Mouse (Mus musculus): ENCODE data around the gene Rabl3. TPM values are rescaled to one million over a fixed set of nuclear protein-coding genes. Genes with fewer than 3 reads are reported as not detected.

The Rabl3 gene
- polyA plus RNA-seq, 1 experiment = 7.1 TPM

DNA sequence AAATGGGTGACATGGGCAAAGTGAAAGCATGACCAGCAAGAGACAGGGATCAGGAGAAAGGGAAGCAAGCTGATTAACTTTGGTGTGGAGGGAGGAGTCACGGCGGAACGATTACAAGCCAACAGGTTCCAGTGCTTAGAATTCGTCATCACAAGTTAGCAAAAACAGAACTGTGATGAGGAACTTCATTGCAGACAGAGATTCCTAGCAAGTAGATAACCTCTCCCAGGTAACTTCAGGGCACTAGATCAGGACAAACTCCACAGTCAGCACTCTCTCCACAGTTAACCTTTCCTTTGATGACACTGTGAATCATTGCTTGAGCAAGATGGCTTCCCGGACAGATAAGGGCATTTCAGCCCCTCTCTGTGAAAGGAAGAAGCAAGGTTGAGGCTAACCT, 57.7 kb downstream of the Rabl3 start:
- no peak for DNase-seq (ENCODE audit: low spot score)

DNA sequence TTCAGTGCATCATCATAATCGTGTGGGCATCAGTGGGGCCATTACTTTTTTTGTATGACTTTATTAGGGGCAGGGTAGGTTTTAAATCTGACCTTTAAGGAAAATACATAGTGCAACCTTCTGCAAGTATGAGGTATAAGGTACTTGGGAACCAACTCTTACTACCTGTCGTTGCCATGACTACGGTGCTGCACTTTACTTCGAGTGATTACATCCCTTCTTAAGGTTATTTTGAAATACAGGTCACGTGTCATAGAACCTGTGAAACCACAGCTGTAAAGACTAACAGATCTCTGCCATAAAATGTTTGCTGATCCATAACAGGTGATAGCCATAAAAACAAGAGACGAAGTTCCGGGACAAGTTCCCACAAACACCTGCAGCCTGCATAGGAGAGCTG, 58.8 kb downstream of the Rabl3 start:
- DNase-seq (ENCODE audit: low spot score) = no peak

DNA sequence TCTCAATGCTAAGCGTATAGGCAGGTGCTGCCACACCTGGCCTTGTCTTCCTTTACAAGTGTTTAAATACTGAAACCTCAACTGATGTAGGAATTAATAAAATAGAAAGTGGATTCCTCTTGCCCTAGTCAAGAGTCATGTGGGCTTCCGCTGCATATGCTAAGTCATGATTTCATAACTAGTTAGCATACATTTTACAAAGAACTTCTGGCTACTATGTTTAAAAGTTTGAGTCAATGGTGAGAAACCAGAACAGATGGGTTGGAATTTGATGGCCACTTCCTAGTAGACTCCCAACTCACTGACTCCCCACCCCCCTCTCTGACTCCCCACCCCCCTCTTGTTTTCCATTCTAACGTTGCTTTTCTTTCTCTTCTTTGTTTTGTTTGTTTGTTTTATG, 59.6 kb downstream of the Rabl3 start:
- no peak for DNase-seq (ENCODE audit: low spot score)

DNA sequence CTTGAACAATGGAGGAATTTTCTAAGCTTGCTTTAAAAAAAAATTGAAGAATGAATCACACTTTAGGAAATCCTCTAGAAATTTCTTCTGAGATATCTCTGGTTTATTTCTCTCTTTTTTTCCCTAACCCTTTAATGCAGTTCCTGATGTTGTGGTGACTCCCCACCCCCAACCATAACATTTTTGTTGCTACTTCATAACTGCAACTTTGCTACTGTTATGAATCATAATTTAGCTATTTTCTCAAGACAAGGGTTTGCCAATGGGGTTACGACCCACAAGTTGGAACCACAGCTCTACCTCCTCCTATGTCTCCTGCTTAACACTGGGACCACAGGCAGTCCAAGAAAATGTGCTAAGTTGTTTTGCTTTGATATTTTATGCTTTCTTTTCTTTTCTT, 63.7 kb downstream of the Rabl3 start:
- DNase-seq (ENCODE audit: low spot score) = no peak

DNA sequence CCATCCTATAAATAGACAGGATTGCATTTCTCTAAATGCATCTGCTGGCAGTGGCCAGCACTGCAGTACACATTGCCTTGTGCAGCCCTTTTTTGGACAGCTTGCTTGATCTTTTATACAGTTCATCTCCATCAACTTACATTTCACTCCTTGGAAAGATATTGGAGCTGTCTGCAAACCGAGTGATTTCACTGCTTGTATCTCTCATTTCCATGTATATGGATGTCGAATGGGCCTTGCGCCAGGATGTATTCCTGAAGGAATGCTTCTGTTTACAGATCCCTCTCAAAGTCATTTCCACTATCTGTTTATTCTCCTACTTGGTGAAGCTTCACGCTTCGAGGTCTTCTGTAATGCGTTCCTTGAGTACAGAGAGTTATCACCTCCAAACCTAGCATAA, 64.6 kb downstream of the Rabl3 start:
- no peak for DNase-seq (ENCODE audit: low spot score)

DNA sequence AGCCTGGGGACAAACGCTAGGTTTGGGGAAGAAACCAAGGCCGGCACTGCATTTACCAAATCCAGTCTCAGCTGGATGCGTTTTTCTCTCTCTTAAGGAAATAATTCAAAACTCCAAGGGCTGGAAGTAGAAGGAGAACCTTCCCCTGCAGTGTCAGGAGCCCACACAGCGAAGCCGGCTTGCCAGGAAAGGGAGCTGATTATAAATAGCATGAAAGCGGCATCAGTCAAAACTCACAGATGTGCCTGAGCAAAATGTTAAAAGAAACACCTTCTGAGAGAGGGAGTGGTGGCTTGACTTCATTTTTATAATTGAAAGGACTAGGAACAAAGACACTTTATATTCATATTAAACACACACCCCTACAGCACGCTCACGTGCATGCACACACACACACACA, 70.6 kb downstream of the Rabl3 start:
- no peak for DNase-seq (ENCODE audit: low spot score)

DNA sequence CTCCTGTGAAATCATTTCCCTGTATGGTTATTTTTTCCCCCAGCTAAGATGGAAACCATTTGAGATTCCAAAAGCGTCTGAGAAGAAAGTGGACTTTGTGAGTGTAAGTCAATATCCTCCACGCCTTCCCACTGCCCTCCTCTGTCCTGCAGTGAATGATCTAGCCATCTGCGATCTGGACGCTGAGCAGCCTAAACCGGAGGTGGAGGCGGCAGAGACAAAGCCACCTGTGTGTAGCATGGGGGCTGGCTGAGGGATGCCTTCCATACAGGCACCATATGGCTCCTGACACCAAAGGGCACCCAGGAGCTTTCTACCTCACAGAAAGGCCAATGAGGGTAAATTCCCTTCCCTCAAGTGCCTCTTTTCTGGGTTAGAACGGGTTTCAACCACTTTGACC, 71.4 kb downstream of the Rabl3 start:
- no peak for DNase-seq (ENCODE audit: low spot score)

DNA sequence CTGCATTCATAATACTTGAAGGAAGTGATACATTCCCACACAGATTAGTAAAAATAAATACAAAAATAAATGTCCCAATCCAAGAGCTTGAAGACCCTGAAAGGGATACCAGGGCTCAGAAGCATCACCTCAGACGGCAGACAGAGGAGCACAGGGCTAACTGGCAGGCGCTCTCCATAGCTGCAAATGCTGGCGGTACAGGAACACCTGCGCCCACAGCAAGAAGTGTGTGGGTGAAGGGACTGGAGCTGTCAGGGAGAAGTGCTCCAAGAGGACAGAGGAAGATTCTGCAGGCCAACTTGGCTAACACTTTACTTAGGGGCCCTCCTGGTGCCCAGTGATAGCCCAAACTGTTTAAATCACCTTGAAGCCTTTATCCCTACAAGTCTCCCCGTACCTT, 72.3 kb downstream of the Rabl3 start:
- DNase-seq (ENCODE audit: low spot score) = no peak

DNA sequence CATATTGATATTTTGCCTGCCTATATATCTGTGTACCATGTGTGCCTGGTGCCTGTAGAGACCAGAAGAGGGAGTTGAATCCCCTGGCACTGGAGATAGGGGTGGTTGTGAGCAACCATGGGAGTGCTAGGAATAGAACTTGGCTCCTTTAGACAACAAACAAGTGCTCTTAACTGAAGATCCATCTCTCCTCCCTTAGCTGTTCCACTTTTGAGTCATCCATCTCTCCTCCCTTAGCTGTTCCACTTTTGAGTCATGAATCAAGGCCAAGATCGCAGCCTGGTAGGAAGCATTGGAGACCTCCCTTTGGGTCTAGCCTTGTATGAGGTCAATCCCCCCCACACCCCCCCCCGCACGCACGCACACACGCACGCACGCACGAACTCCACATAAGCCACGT, 74.9 kb downstream of the Rabl3 start:
- no peak for DNase-seq (ENCODE audit: low spot score)

DNA sequence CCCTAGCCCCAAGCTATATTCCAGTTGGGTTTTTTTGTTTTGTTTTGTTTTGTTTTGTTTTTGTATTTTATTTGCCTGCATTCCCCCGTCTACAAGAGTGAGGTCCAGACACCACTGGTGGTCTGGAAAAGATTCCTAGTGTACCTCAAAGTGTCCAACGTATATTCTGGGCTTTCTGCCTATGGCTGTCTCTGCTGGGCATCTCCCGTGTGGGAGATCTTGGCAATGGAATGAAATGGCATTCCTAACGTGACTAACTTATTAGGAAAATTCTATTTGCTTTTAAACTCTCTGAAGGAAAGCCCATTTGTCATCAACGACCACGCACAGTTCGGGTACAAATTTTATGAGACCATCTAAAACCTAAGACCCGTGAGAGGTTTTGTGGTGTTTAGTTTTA, 75.7 kb downstream of the Rabl3 start:
- no peak for DNase-seq (ENCODE audit: low spot score)

DNA sequence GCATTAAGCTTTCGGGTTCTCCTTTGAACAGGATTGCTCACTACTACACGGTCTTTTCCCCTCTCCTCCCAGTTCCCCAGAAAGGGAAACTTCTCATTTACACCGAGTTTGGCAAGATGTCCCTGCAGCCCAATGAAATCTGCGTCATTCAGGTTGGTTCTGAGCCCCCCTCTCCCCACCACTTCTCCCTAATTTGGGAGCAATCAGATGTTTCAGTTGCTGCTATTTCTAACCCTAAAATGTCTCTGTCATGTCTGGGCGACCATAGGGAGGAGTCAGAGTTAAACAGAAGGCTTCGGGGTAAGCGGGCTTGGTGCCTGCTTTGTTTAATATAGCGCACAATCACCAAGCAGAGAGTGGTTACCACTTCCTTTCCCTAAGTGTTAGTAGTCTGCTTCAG, 76.4 kb downstream of the Rabl3 start:
- no peak for DNase-seq (ENCODE audit: low spot score)

DNA sequence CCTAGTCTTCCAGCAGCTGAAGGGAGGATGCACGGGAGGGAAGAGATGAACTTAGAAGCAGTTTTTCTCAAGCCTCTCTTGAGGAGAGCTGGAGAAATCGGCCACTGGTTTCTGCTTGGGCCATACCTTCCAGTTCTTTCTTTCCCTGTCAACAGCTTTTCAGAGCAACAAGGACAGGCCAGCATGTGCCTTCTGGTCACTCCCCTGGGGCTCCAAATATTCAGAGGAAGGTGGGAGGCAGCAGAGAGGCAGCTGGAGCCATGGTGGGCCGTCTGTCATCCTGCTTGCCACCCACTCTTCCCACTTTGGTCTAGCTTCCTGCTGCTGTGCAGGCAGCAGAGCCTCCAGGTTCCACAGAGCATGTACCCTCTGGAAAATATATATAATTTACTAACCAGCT, 78.0 kb downstream of the Rabl3 start:
- no peak for DNase-seq (ENCODE audit: low spot score)

Other genes with a start within 250 kb of the Rabl3 start
- gene Stxbp5l, start 154.9 kb upstream of the Rabl3 start, polyA plus RNA-seq (2012; rRNA removed) = 0.03 TPM in 1 of 2 replicates, not detected in the other
- gene Gtf2e1, start 96 bp upstream of the Rabl3 start, polyA plus RNA-seq (2012; rRNA removed) = 11.3 and 12.3 TPM in 2 replicates
- gene Hgd, start 40.3 kb downstream of the Rabl3 start, polyA plus RNA-seq (2012; rRNA removed) = 0.19 and 0.51 TPM in 2 replicates
- gene Ndufb4, start 114.6 kb downstream of the Rabl3 start, polyA plus RNA-seq (2012; rRNA removed) = 46.2 and 52.4 TPM in 2 replicates
- gene Fstl1, start 237.0 kb downstream of the Rabl3 start, polyA plus RNA-seq (2012; rRNA removed) = 246 and 266 TPM in 2 replicates